Mouse (Mus musculus) adipocyte (in vitro differentiated cells): ENCODE measurements at regions not wholly inside any gene's neighbourhood (a gene's known extent, or its start where the extent isn't known, plus 50 kb on each side); places are given as distances from the start of the nearest gene placed in this dataset.

Experiments used
- DNase-seq: peaks from one replicate; pipeline ENCODE4 v3.0.0-alpha.2; 2016; ENCODE audit warnings: low spot score

GRCm38 (mm10) chr5:42636162-42636823 lies 568.5 kb downstream of the Gm16223 start:
- no peak for DNase-seq

DNA sequence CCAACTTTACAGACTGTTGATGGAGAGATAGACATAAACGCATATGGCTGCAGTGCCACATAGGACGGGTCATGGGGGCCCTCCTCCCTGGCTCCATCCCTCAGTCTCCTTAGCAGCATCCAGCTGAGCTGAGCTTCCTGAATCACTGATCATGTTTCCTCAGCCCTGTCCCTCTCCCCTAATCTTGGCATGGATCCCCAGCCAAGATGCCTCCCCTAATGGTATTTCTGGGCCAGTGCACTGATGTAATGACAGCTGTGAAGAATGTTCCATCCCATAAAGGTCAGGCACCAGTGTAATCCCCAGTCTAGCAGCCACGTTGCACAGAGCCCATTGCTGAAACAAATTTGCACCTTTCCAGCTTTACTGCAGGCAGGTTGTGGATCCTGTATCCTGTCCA lies 576.5 kb upstream of the Cpeb2 start:
- DNase-seq, result no peak

GRCm38 (mm10) chr5:42659994-42660393 lies 573.0 kb upstream of the Cpeb2 start:
- DNase-seq, result no peak

- no peak for DNase-seq
Measured at GRCm38 (mm10) chr5:42679617-42680016, 553.4 kb upstream of the Cpeb2 start.

DNA sequence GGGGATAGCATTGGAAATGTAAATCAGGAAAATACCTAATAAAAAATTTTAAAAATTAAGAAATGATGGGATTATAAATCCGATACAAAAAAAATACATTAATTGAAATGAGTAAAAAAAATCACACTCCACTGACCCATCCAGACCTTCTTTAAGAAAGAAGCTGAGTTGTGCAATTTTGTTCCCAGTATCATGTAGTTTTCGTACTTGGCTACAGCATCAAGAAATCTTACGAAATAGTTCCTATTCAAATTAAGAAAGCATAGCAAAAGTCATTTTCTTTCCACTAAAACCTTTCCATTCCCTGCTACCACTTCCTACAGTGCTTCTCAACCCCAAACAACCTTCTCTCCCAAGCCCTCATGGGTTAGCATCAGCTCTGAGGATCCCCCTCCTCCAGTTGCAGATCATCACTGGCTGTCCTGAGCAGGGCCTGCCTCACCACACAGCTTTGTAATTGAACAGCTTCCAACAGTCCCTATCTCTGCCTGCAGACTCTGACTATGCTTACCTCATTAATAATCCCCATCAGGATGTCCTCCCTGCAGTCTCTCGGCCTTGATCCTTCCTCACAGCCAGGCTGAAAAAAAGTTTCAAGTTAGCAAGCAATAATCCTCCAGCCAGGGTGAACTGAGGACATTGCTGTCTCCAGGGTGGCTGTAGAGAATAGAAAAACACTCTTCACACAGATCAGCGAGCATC lies 547.5 kb upstream of the Cpeb2 start:
- DNase-seq, result peak; percentile 61

- peak; percentile 18 for DNase-seq
Measured at GRCm38 (mm10) chr5:42687176-42687575, 545.8 kb upstream of the Cpeb2 start.
